Mouse (Mus musculus): ENCODE measurements at regions not wholly inside any gene's neighbourhood (a gene's known extent, or its start where the extent isn't known, plus 50 kb on each side); places are given as distances from the start of the nearest gene placed in this dataset.
"Not testable (repeated sequence)": the region's sequence is repeated elsewhere in the genome, so short reads cannot be mapped to it uniquely, and the experiment has no call there.

GRCm38 (mm10) chr12:114564329-114564728 is 1020.6 kb downstream of the Adam6a start:
- DNase-seq (ENCODE audit: low spot score): no peak

- DNase-seq (ENCODE audit: low spot score): no peak
Observed at GRCm38 (mm10) chr12:114583371-114583770, 1039.7 kb downstream of the Adam6a start.

- no peak for DNase-seq (ENCODE audit: low spot score)
Observed at GRCm38 (mm10) chr12:114587227-114587626, 1043.5 kb downstream of the Adam6a start.

DNA sequence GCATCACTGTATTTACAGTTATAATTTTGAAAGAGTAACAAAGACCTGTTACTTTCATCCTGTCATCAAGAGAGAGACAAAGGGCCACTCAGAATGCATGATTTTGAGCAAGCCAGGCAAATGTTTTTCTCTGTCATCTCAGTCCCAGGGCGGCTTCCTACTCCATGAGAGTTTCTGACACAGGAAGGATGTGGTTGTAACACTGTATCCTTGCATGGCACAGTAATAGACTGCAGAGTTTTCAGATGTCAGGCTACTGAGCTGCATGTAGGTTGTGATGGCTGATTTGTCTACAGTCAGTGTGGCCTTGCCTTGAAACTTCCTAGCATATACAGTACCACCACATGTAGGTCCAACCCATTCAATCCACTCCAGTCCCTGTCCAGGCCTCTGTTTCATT is 1054.0 kb downstream of the Adam6a start:
- DNase-seq (ENCODE audit: low spot score): no peak

DNA sequence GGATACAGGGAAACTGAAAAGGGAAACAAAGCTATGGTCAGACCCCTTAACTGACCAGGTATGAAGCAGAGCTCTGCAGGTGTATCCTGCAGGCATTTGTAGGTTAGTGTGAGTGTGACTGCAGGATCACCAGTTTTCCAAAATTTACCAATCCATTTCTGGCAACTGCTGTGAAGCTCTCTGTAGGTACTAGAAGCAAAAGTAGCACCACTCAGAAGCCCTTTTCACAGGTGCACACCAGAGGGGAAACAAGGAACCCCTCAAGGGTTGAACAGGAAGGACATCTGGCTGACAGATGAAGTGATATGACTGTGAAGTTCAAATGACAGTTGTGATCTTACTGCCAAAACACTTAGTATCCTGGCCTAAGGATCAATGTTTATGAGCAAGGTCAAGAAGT is 1065.5 kb downstream of the Adam6a start:
- DNase-seq (ENCODE audit: low spot score): no peak

GRCm38 (mm10) chr12:114612108-114612507 is 1068.4 kb downstream of the Adam6a start:
- DNase-seq (ENCODE audit: low spot score): no peak

DNA sequence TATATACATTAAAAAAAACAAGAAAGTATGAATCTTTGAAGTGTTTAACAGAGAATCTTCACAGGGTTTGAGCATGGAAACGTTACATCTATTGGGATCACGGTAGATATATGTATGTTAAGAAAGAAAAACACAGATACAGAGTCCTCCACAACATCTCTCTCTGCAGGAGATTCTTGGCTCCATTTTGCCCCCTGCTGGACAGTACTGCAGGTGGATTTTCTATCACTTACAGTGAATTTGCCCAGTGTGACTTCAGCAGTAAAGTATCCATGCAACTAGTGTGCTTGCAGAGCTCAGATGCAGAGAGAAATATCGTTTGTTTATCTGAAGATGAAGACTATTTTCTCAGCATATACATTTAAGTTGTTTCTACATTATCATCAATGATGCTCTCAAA is 1071.5 kb downstream of the Adam6a start:
- no peak for DNase-seq (ENCODE audit: low spot score)

- DNase-seq (ENCODE audit: low spot score): no peak
Observed at GRCm38 (mm10) chr12:114615712-114616111, 1072.0 kb downstream of the Adam6a start.

- no peak for DNase-seq (ENCODE audit: low spot score)
Observed at GRCm38 (mm10) chr12:114641089-114641488, 1097.4 kb downstream of the Adam6a start.

GRCm38 (mm10) chr12:114646372-114646771 is 1102.7 kb downstream of the Adam6a start:
- no peak for DNase-seq (ENCODE audit: low spot score)

DNA sequence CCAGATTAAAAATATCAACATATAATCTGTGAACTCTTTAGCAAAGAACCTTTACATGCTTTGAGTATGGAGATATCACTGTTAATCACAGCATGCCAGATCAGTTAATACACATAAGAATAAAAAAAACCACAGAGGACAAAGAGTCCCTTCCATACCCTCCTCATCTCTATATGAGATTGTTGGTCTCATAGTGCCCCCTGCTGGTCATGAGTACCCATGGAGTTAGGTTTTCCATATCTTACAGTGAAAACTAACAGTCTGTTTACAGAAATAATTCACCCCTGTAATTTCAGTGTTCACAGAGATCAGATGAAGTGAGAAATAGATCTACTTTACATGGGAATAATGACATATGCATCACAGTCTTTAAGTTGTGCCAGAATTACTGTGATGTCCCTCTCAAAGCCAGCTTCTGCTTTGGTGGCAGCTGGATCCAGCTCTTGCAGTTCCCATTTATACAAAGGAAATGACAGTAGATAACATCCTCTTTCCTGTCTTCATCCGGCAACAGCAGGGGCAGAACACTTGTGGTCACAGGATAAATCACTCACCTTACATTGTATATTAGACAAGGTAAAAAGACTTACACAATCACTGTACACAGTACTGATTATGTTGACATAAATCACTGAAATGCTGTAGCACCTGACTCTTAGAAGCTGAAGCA is 1106.9 kb downstream of the Adam6a start:
- DNase-seq (ENCODE audit: low spot score): not testable (repeated sequence)

- not testable (repeated sequence) for DNase-seq (ENCODE audit: low spot score)
Observed at GRCm38 (mm10) chr12:114657134-114657533, 1113.4 kb downstream of the Adam6a start.
